Mouse (Mus musculus) liver, embryonic 11.5 days (tissue): ENCODE data around the gene Plcz1. TPM values are rescaled to one million over a fixed set of nuclear protein-coding genes. Genes with fewer than 3 reads are reported as not detected.

Experiments used
- ATAC-seq: fragments of 200-750 bp; cut with Nextera tagmentation; replicated peaks from 2 replicates; pipeline ENCODE4 v1.8.0; 2017; ENCODE audit warnings: moderate number of reproducible peaks, mild to moderate bottlenecking, moderate TSS enrichment, moderate library complexity; ENCODE audit not compliant: low FRiP score
- DNase-seq: peaks from one replicate; pipeline ENCODE4 v3.0.0-alpha.2; 2017; ENCODE audit warnings: low spot score
- H3K27ac ChIP-seq: fragments of 300-500 bp; sonication (generic); 2 replicates; pipeline ENCODE4 v1.5.1; 2014; ENCODE audit warnings: mild to moderate bottlenecking, low read depth, low read length, control low read depth
- H3K27me3 ChIP-seq: fragments of 300-500 bp; sonication (generic); replicated peaks from 2 replicates; pipeline ENCODE4 v1.6.1; 2014; ENCODE audit warnings: low read length, mixed read lengths; ENCODE audit not compliant: control insufficient read depth, insufficient read depth
- H3K36me3 ChIP-seq: fragments of 300-500 bp; sonication (generic); 2 replicates; pipeline ENCODE4 v1.6.1; 2014; ENCODE audit warnings: mild to moderate bottlenecking, low read length, moderate library complexity, mixed read lengths; ENCODE audit not compliant: control insufficient read depth, insufficient read depth
- H3K4me1 ChIP-seq: fragments of 300-500 bp; sonication (generic); replicated peaks from 2 replicates; pipeline ENCODE4 v1.6.1; 2014; ENCODE audit warnings: low read length, mixed read lengths; ENCODE audit not compliant: control insufficient read depth, insufficient read depth
- H3K4me2 ChIP-seq: fragments of 300-500 bp; sonication (generic); 2 replicates; pipeline ENCODE4 v1.6.1; 2014; ENCODE audit warnings: mild to moderate bottlenecking, control low read depth, moderate library complexity
- H3K4me3 ChIP-seq: fragments of 300-500 bp; sonication (generic); 2 replicates; pipeline ENCODE4 v1.5.1; 2014; ENCODE audit warnings: low read depth, low read length, control low read depth
- H3K9ac ChIP-seq: fragments of 300-500 bp; sonication (generic); 2 replicates; pipeline ENCODE4 v1.6.1; 2014; ENCODE audit warnings: low read depth, low read length, control low read depth
- H3K9me3 ChIP-seq: fragments of 300-500 bp; sonication (generic); 2 replicates; pipeline ENCODE4 v1.6.1; 2016; ENCODE audit warnings: low read length, inconsistent platforms, mixed read lengths; ENCODE audit not compliant: control insufficient read depth
- WGBS: fragments of 180-500 bp; shearing (Covaris S2); extraction: QIAGEN DNeasy Blood & Tissue Kit; methylation state at CpG from one replicate; pipeline ENCODE4 v1.1.7; 2014; 5-methylcytosine and 5-hydroxymethylcytosine counted together
- polyA plus RNA-seq: library from polyadenylated mRNA; unstranded; fragments of >200 nt; fragmentation: Nextera tagmentation; extraction: Ambion mirVana; gene quantifications from 2 replicates; pipeline ENCODE4 v1.2.1, GENCODE M21; 2014

The Plcz1 gene
- polyA plus RNA-seq, 1 experiment from 2014 or later, result not detected

GRCm38 (mm10) chr6:139966684-139967083 is 74.6 kb downstream of the Plcz1 start:
- Histone ChIP-seq H3K9ac (no peak overlapping the region), H3K36me3 (no peaks in the 10 kb centered on the region), H3K4me1 (no peaks in the 10 kb centered on the region), H3K9me3 (no peaks in the 10 kb centered on the region), H3K27me3 (no peaks in the 10 kb centered on the region), H3K4me2 (no peak overlapping the region), H3K4me3 (no peak overlapping the region), H3K27ac (no peak overlapping the region)
- no peak for DNase-seq
- 59% methylated on average over 6 of the region's 6 CpGs for WGBS
- no peak for ATAC-seq

DNA sequence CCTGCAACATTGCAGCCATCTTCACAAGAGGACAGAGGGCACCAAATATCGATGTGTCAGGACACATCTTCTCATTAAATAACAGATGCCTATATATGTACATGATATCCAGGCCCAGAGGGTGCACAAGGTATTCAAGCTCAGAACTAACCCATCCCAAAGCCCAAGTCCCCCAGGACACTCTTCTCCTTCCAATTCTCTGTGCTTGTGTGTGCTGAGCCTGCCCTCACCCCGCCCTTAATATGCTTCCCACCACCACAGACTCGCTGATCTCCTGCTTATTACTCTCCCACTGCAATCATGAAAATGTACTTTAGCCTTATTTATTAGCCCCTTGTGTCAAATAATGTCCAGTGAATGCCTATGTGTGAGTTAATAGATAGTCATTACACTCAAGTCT is 76.4 kb downstream of the Plcz1 start:
- ATAC-seq (no peak), DNase-seq (no peak)
- Histone ChIP-seq H3K9ac (no peak overlapping the region), H3K9me3 (no peaks in the 10 kb centered on the region), H3K27ac (no peak overlapping the region), H3K4me1 (no peaks in the 10 kb centered on the region), H3K27me3 (no peaks in the 10 kb centered on the region), H3K4me2 (no peak overlapping the region), H3K36me3 (no peaks in the 10 kb centered on the region), H3K4me3 (no peak overlapping the region)
- WGBS, result 79% methylated on average over 3 of the region's 3 CpGs

GRCm38 (mm10) chr6:139963775-139964174 is 77.5 kb downstream of the Plcz1 start:
- no peaks in the 10 kb centered on the region for H3K4me1 ChIP-seq
- no peaks in the 10 kb centered on the region for H3K9me3 ChIP-seq
- no peak overlapping the region for H3K27ac ChIP-seq
- H3K27me3 ChIP-seq, result no peaks in the 10 kb centered on the region
- H3K36me3 ChIP-seq, result no peaks in the 10 kb centered on the region
- H3K4me2 ChIP-seq, result no peak overlapping the region
- WGBS, result 65% methylated on average over 3 of the region's 3 CpGs
- DNase-seq, result no peak
- H3K4me3 ChIP-seq, result no peak overlapping the region
- no peak overlapping the region for H3K9ac ChIP-seq
- ATAC-seq, result no peak

DNA sequence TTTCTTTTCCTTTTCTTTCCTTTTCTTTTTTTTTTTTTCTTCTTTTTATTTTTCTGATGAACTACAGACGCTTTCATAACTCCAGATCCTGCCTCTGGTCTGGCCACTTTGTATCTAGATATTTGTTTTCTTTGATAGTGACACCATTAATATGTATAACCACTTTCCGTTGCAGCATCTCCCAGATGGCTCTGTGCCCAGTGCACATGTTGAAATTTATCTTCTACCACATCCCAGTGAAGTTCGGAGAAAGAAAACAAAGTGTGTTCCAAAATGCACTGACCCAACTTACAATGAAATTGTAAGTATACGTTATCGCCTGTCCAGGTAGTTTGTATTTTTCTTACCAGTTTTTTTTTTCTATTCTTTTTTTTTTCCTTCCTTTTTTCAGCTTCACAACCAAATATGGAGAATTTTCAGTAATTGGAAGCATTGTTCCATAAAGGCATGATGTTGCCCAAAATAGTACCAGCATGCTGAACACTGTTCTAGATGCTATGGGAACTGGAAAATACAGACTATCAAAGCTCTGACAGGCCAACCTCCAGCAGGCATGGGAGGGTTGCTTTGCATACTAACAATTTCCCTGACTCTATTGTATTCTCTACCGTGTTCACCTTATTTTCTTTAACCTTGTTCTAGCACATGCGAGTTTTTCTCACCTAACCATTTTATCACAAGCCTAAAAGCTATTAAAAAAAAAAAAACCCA is 83.6 kb downstream of the Plcz1 start:
- no peak overlapping the region for H3K27ac ChIP-seq
- H3K4me2 ChIP-seq, result no peak overlapping the region
- no peak overlapping the region for H3K9ac ChIP-seq
- no peaks in the 10 kb centered on the region for H3K27me3 ChIP-seq
- H3K4me3 ChIP-seq, result no peak overlapping the region
- no peaks in the 10 kb centered on the region for H3K9me3 ChIP-seq
- WGBS, result 75% methylated on average over 7 of the region's 7 CpGs
- ATAC-seq, result no peak
- no peaks in the 10 kb centered on the region for H3K4me1 ChIP-seq
- no peaks in the 10 kb centered on the region for H3K36me3 ChIP-seq
- DNase-seq, result no peak

DNA sequence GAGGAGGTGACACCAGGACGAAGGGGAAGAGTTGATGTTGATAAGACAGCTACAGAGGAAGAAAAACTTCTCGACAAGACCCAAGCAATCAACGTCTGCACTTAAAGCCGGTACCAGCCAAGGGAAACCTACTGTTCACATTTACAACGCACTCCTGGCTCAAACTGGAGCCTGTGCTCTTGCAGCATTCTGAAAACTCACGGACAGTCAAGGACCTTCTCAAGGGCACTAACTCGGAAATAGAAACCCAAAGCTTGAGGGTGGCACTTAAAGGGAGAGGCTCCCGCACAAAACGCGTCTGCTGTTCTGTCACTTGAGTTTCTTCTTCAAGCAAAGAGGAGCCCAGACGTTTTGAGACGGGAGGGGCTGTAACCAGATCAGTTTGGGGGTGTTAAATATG is 87.7 kb downstream of the Plcz1 start:
- Histone ChIP-seq H3K4me1 (no peaks in the 10 kb centered on the region), H3K36me3 (no peaks in the 10 kb centered on the region), H3K27ac (no peak overlapping the region), H3K4me3 (no peak overlapping the region), H3K9me3 (no peaks in the 10 kb centered on the region), H3K4me2 (no peak overlapping the region), H3K27me3 (no peaks in the 10 kb centered on the region), H3K9ac (no peak overlapping the region)
- DNase-seq, result no peak
- ATAC-seq, result no peak
- 69% methylated on average over 12 of the region's 12 CpGs for WGBS

GRCm38 (mm10) chr6:139947106-139947879 is 94.0 kb downstream of the Plcz1 start:
- Histone ChIP-seq H3K9me3 (no peaks in the 10 kb centered on the region), H3K4me3 (no peak overlapping the region), H3K27me3 (no peaks in the 10 kb centered on the region), H3K4me2 (no peak overlapping the region), H3K27ac (no peak overlapping the region), H3K4me1 (no peaks in the 10 kb centered on the region), H3K9ac (no peak overlapping the region), H3K36me3 (no peaks in the 10 kb centered on the region)
- DNase-seq, result no peak
- 79% methylated on average over 8 of the region's 8 CpGs for WGBS
- ATAC-seq, result no peak

Other genes with a start within 250 kb of the Plcz1 start
- gene Capza3, start 205 bp downstream of the Plcz1 start, polyA plus RNA-seq, result not detected in 2 replicates